Mouse (Mus musculus) adrenal gland, postnatal 4 days (tissue): ENCODE measurements around the gene Cd5l. TPM values are rescaled to one million over a fixed set of nuclear protein-coding genes. Genes with fewer than 3 reads are reported as not detected.
"Not testable (repeated sequence)": the region's sequence is repeated elsewhere in the genome, so short reads cannot be mapped to it uniquely, and the experiment has no call there.

Experiments
- DNase-seq, 2 experiments: peaks; one replicate each; pipeline ENCODE4 v3.0.0; 2021 to 2022; ENCODE audit warnings: low spot score in 2 of 2, mixed read lengths in 2 of 2
- long read RNA-seq, 2 experiments: library from polyadenylated mRNA; stranded (forward); transcript quantifications; one replicate each; pipeline ENCODE4 v2.0.0; 2021
- total RNA-seq, 2 experiments: library from RNA; stranded (reverse); gene quantifications; 2 replicates each; pipeline ENCODE4 v1.2.3; 2021

The Cd5l gene
- total RNA-seq, result 10 to 100 TPM in 1 of 2 experiments, 1 to 10 TPM in 1; 2.1 to 11.9 TPM
- long read RNA-seq, experiment 1, transcript Cd5l-201 (6 exons, 2,036 nt), result major isoform, 15 of 18 reads
- long read RNA-seq, experiment 1, partial matches to known transcripts, result 3 of 18 reads
- long read RNA-seq, experiment 1, other reads (novel, unspliced or antisense), result 0 of 18 reads
- long read RNA-seq, experiment 2, partial matches to known transcripts, result 0 of 1 reads
- long read RNA-seq, experiment 2, other reads (novel, unspliced or antisense), result 0 of 1 reads

DNA sequence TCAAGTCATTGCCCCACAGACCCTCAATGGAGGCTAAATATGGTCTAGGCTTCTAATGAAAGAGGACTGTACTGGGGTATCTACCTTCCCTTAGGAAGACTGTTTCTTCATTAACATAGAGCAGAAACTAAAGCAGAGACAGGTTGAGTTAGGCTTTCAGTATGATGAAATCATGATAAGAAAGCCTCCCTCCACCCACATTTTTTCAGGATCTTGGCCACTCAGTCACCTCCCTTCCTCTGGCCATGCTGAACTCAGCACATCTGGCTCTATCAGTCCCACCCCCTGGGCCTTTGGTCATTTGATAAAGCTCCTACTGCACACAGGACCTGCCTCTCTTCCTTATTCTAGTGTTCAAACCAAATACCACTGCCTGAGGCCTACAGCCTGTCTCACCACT, at the start of gene Cd5l:
TSS of gene Cd5l (plus strand) at position 301 of the 400 bp plus-strand sequence.
- no peak for DNase-seq

DNA sequence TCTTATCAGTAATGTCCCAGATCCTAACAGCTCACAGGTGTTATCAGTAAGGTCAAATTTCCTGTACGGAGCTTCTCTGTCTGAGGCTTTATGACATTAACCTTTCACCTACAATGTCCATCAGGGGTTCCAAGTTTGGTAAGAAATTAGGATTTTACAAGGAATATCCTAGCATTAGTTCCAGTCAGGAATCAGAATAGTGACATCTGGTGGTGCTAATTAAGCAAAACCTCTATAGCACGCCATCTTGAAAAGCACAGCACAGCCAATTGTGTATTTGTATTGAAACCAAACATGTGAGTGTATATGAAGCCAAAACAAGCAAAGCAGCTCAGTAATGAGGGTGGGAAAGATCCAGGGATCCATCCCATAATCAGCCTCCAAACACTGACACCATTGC, 47.8 kb upstream of the Cd5l start:
- no peak for DNase-seq

DNA sequence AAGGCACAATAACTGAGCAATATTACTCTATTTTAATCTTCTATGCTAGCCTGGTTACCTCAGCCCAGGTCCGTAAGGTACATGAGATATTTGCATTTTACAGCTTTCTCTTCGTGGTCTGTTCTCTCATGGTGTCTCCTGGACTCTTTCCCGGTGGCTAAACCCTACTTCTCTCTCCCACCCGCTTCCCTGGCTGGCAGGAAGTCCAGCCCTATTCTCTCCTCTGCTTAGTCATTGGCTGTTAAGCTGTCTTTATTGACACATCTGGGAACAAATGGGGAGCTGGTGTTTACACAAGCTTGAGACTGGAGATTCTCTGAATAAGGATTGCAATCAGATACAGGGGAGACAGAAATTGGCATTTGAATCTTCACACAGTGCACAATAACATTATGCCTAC, 35.1 kb upstream of the Cd5l start:
- DNase-seq, result no peak

DNA sequence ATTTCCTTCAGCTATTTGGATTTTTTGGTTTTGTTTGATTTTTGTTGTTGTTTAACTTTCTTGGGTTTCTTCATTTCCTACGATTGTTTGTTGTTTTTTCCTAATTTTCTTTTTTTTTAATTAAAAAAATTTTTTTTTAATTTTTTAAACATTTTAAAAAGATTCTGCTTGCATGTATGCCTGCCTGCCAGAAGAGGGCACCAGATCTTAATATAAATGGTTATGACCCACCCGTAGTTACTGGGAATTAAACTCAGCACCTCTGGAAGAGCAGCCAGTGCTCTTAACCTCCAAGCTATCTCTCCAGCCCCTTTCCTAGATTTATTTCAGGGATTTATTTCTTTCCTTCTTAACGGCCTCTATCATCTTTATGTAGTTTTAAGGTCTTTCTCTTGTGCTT, 33.9 kb upstream of the Cd5l start:
- DNase-seq, result no peak

DNA sequence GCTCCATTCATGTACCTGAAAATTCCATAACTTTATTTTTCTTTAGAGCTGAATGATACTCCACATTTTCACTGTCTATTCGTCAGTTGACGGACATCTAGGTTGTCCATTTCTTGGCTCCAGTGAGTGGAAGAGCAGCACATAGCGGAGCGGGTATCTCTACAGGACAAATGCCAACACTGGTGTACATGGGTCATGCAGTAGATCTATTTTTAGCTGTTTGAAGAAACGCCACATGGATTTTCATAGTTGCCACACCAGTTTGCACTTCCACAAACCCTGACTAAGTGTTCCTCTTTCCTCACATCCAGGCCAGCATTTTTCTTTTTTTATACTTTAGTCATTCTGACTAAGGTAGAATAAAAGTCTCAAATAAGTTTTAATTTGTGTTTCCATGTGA, 19.8 kb upstream of the Cd5l start:
- DNase-seq, result no peak

DNA sequence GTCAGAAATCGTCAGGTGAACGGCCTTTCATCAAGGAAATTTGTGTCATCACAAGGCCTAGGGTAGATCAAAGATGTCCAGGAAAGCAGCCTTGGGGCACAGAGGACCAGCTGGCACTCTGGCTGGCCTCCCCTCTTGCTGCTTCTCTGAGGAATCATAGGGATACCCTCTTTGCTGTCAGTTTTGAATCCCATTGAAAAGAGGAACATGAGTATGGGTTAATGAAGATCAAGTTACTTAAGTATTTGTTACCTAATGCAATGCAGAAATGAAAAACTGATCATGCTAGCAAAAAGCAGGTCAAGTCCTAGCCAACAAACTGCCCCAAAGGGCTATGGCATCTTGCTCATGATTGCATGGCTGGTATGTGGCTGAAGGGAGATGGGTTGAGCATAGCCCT, 6.7 kb upstream of the Cd5l start:
- DNase-seq, result not testable (repeated sequence)

DNA sequence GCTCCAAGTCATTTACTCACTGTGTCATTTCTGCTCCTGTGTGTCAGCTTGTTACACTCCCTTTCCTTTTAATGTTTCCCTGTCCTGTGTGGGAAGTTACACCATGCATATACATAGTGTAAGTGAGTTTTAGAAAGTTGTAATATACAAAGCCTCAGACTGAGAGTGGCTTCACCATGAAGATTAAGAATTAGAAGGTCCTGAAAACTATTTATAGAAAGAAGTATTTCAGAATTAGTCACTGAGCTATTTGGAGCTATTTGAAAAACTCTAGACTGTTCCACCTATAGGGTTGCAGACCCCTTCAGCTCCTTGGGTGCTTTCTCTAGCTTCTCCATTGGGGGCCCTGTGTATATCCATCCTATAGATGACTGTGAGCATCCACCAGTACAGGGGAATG, 1.5 kb downstream of the Cd5l start:
- DNase-seq, result no peak

DNA sequence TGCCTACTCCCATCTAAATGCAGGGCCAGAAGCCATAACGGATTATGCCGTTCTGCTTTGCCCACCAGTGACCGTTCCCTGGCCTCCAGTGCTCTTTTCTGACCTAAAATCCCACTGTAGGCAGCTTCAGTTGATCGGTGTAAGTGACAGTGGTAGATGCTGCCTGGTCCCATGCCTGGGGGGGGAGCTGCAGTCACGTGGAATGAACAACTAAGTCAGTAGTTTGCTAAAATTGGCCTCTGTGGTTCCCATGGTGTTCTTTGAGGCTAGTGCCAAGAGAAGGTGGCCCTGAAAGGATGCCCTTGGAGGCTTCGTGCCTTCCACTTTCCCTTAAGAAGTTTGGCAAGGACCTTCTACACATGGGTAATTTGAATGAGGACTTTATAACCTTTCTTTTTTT, 2.8 kb downstream of the Cd5l start:
- no peak for DNase-seq

DNA sequence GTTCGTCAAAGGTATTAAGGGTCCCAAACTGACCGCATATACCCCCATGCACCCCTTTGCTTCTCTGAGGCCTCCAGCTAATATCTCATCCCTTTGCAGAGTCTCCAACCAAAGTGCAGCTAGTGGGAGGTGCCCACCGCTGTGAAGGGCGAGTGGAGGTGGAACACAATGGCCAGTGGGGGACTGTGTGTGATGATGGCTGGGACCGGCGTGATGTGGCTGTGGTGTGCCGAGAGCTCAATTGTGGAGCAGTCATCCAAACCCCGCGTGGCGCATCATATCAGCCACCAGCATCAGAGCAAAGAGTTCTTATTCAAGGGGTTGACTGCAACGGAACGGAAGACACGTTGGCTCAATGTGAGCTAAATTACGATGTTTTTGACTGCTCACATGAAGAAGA, 8.0 kb downstream of the Cd5l start:
- no peak for DNase-seq

DNA sequence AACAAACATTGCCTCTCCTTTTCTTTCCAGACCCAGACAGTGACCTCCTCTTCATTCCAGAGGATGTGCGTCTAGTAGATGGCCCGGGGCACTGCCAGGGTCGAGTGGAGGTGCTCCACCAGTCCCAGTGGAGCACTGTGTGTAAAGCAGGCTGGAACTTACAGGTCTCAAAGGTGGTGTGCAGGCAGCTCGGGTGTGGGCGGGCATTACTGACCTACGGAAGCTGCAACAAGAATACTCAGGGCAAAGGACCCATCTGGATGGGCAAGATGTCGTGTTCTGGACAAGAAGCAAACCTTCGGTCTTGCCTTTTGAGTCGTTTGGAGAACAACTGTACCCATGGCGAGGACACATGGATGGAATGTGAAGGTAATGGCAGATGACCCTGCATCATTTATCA, 9.8 kb downstream of the Cd5l start:
- DNase-seq, result no peak

DNA sequence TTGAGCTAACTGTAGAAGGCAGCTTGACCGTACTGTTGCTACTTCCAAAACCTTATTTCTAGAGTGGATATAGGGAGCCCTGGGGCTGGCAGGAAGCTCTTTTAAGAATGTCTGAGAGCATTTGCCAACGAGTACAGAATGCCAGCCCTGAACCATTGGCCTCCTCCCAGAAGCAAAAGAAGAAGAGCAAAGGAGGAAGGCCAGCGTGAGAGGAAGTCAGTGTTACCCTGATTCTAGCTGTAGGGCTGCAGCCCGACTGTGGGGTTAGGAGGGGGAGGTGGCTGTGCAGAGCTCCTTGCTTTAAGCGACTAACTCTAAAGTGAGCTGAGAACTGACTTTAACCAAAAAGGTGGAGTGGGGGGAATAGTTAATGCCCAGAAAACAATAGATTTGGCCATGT, 11.5 kb downstream of the Cd5l start:
- DNase-seq, result no peak

DNA sequence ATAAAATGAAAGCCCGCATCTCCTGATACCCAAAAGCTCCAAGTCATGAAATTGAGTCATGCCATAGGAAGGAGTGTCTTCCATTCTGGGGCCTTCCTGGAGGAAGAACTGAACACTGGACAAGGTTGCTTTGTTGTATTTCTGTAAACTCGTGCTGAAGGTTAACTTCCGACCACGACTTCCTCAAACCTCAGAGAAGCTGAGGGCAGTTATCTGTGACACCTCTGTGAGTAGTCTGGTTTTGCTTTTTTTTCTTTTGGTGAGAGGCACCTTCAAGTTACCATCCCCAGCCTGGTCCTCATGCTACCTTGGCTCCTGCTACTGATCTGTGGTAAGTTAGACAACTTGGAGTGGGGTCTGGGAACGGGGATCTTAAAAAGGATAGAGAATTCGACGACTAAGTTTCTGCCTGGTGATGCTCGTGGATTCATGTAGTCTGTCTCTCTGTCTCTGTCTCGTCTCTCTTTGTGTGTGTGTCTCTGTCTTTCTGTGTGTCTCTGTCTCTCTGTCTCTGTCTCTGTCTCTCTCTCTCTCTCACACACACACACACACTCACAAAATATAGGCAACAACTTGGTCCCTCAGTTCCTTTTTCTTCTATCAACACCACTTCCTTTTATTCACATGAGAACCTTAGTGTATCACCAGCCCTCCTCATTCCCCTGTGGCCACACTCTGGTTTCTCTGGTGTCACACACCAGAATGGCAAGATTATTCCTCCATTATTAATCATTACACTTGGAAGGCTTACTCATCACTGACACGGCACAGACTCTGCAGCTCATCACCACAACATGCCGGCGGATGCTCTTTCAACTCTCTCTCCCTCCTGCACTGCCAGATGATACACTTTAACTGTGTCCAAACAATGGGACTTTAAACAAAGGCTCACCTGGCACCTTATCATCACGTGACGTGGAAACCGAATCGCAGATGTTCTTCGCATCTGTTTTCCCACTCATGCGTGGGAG, 18.8 kb downstream of the Cd5l start, which contains the start of gene Fcrl1:
TSS of gene Fcrl1 (plus strand) at position 193 of the 971 bp plus-strand sequence.
- DNase-seq, result no peak

DNA sequence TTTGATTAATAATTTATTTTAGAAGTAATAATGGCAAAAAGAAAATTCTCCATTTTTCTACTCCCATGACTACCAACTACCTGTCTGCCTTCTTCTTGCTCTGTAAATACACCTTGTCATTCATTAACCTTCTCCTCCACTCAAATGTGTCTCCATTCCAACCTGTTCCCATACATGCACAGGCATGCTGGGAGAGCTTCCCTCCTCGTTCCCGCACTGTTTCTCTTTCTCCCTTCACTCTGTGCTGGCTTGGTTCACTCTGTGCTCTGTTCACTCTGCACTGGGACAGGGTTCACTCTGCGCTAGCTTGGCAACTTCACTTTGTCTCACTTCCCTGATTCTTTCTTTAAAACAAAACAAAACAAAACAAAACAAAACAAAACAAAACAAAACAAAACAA, 19.5 kb downstream of the Cd5l start:
- no peak for DNase-seq

DNA sequence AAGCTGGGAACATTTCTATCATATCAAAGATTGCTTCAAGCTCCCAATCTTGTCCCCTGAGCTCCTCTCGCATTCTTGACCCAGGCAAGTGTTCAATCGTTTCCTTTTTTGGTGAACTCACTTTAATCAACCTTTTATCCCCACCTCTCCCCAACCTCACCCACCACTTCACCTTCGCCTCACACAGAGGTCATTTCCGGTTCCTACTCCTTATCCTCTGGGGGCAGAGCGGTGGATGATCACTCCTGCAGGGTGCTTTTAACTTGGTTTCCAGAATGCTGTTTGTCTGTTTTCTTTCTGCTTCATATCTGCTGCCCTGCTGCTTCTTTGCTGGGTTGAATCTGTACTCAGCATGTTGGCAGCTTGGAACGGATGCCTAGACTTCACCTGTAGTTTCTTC, 20.0 kb downstream of the Cd5l start:
- DNase-seq, result no peak

DNA sequence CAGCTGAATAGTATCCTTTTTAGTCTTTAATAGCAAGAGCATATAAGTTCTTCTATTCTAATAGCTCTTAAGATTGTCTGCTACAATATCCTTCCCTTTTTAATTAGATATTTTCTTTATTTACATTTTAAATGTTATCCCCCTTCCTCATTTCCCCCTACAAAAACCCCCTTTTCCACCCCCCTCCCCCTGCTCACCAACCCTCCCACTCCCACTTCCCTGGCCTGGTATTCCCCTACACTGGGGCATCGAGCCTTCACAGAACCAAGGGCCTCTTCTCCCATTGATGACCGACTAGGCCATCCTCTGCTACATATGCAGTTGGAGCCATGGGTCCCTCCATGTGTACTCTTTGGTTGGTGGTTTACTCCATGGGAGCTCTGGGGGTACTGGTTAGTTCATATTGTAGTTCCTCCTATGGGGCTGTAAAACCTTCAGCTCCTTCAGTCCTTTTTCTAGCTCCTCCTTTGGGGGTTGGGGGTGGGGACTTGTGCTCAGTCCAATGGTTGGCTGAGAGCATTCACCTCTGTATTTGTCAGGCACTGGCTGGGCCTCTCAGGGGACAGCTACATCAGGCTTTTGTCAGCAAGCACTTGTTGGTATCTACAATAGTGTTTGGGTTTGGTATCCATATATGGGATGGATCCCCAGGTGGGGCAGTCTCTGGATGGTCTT, 22.1 kb downstream of the Cd5l start:
- not testable (repeated sequence) for DNase-seq

DNA sequence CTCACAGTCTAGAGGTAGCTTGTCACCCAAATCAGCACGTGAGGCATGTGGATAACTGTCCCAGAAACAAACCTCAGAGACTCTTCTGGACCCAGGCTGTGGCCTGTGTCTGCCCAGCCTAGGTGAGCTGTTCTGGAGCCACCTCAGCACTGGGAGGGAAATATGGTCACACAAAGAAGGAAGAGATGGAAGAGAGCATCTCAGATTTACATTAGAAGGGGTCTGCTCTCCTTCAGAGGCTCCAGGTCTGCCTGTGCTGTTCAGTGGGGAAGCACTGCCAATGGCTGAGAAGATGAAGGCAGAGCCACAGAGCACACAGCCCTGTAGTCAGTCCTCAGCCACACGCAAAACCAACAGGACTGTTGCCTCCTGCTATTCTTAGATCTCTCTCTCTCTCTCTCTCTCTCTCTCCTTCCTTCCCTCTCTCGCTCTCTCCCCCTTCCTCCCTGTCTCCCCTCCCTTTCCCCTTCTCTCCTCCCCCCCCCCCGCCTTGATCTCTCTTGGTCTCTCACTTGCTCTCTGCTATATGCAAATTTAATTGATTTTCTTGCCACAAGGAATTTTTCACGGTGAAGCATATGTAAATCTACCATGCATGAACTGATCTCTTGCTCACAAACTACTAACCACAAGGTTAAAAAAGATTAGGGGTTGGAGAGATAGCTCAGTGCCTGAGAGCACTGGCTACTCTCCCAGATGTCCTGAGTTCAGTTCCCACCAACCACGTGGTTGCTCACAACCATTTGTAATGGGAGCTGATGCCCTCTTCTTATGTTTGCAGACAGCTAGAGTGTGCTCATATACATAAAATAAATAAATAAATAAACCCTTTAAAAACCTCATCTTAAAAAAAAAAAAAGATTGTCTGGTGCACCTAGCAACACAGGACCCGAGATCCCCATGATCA, 24.4 kb downstream of the Cd5l start:
- DNase-seq, result no peak

DNA sequence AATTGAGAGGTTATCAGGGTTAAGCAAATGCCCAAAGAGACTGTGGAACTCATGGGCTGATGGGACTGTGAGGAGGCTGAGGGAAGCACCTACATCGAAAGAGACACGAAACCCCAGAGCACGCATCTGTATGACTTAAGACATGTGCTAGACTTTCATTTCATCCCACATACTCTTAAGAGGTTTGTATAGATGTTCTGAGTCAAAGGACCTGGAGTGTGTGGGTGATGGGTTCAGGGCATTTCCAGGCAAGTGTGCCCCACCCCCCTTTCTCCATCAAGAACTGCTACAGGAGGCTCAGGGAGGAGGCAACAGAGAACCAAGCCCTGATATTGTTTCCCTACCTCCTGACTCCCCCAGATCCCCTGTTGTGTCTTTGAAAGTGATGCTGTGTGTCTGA, 25.6 kb downstream of the Cd5l start:
- no peak for DNase-seq

DNA sequence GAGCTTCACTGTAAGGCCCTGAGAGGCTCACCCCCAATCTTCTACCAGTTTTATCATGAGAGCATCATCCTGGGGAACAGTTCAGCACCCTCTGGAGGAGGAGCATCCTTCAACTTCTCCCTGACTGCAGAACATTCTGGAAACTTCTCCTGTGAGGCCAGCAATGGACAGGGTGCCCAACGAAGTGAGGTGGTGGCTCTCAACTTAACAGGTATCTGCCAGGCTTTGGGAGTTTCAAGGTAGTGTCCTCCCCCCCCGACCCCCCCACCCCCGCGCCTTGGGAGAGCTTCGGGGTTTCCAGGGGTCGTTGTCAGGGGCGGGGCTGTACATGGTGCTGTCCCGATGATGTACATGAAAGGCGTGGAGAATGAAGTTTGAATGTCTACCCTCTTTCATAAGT, 27.4 kb downstream of the Cd5l start:
- no peak for DNase-seq

DNA sequence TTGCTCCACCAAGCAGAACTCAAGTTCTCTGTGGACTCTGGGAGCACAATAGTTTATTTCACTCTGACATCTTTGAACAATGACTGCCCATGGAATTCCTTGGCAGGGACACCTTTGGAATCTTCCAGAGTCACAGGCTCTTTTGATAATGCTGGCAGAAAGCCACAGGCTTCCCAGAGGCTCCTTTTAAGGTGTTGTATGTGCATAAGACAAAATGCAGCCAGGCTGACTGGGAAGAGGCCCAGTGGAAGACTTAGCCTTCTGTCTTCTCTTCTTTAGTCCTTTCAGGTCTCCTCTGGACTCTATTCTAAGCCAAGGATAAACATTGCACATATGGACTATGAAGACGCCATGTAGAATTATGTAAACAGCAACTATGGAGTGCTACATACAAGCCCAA, 33.3 kb downstream of the Cd5l start:
- DNase-seq, result no peak

DNA sequence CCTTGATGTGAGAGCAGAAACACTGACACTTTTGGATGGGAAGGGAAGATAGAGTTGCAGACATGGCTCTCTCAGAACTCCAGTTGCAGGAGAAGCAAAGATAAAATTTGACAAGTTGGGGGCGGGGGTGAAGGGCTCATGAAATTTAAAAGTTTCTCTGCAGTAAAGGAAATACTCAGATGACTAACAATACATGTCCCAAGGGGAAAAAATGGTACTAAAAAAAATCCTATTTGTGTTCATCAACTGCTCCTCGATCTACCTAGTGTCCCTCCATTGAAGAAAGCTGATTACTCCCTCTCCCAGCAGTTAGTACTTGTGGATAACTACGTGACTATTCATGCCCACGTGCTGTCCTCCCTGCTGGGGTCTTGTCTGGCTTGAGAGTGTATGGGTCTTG, 41.1 kb downstream of the Cd5l start:
- DNase-seq, result no peak

DNA sequence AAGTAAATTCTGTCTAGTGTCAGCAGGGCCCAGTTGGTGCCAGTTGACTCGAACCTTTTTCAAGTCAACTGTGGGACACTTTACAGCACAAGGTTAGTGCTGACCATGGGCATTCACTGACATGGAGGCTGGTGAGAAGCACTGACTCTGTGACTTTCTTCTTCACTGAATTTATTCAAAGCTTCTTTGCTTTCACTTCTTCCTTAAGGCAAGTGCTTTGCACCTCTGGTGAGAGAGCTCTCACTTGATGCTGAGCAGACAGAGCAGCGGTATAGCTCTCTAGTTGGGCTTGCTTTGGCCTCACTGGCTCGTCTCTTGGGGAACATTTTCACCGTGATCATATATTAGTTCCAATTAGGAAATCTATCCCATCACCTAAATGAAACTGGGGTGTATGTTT, 42.2 kb downstream of the Cd5l start:
- DNase-seq, result no peak
